Mouse (Mus musculus) E14TG2a.4 (cell line): ENCODE data around the gene Fbxl17.

Experiments used
- H3K27me3 ChIP-seq: 2 replicates; pipeline ENCODE4 v1.6.1; 2014; ENCODE audit warnings: low read length, control low read depth; ENCODE audit not compliant: insufficient read depth
- H3K36me3 ChIP-seq: 2 replicates; pipeline ENCODE4 v1.6.1; 2014; ENCODE audit warnings: low read length, control low read depth; ENCODE audit not compliant: insufficient read depth
- H3K4me1 ChIP-seq: replicated peaks from 2 replicates; pipeline ENCODE4 v1.6.1; 2014; ENCODE audit warnings: low read depth, low read length, control low read depth
- H3K4me3 ChIP-seq: replicated peaks from 2 replicates; pipeline ENCODE4 v1.5.1; 2014; ENCODE audit warnings: mild to moderate bottlenecking, low read length
- H3K9me3 ChIP-seq: 2 replicates; pipeline ENCODE4 v1.6.1; 2014; ENCODE audit warnings: low read length, control low read depth
- CTCF ChIP-seq: conservative IDR thresholded peaks from 2 replicates; pipeline ENCODE4 v1.5.1; 2014; ENCODE audit warnings: low read length
- NANOG ChIP-seq: IDR thresholded peaks from 2 replicates; pipeline ENCODE4 v1.6.1; 2014; ENCODE audit warnings: borderline replicate concordance, low read length, mixed read lengths
- POU5F1 ChIP-seq: IDR thresholded peaks from 2 replicates; pipeline ENCODE4 v1.6.1; 2014; ENCODE audit warnings: low read length, borderline replicate concordance

Gene Fbxl17

DNA sequence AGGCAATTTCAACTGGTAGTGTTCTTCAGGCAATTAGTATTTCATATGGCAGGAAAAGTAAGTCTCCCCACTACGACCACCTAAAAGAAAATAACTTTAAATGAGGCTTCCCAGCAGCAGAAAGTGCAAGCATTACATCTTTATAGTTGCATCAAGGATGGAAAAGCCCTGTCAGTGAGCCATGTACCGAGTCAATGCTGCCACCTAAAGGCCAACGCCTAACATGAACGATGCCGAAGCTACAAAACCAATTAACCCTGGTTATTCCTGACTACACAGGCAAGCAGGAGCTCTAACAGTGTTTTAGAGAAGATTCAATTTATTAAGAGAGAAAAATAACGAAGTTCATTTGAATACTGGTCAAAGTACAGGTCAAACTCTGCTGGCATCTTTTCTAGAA, 32.0 kb downstream of the Fbxl17 start:
- Histone ChIP-seq H3K9me3 (no peaks in the 10 kb centered on the region), H3K27me3 (no peaks in the 10 kb centered on the region), H3K4me1 (no peaks in the 10 kb centered on the region), H3K4me3 (no peak overlapping the region), H3K36me3 (no peaks in the 10 kb centered on the region; the same call in 1 of the 2 replicates)
- TF ChIP-seq CTCF, result peak; percentile 68
- no peak for TF ChIP-seq NANOG

DNA sequence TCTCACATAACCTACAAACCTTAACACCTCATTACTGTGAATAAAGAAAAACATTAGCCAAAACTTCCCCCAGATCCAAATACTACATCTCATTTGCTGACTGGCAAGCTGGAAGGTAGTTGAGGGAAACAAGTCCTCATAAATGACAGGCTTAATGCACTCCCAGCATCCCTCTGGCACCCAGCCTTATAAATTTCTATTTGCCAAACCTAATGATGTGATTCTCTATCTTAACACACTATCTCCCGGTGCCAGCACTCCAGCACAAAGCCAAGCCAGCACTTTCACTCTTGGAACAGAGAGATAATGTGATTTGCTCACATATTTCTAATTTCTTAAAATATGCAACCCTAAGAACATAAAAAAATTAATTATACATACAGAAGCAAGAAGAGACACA, 34.6 kb downstream of the Fbxl17 start:
- H3K9me3 ChIP-seq, result no peaks in the 10 kb centered on the region
- no peaks in the 10 kb centered on the region; the same call in 1 of the 2 replicates for H3K36me3 ChIP-seq
- no peaks in the 10 kb centered on the region for H3K27me3 ChIP-seq
- no peaks in the 10 kb centered on the region for H3K4me1 ChIP-seq
- TF ChIP-seq CTCF (no peak), NANOG (no peak), POU5F1 (no peak)
- no peak overlapping the region for H3K4me3 ChIP-seq

- no peaks in the 10 kb centered on the region for H3K9me3 ChIP-seq
- H3K4me3 ChIP-seq, result no peak overlapping the region
- TF ChIP-seq CTCF, result no peak
- TF ChIP-seq NANOG, result no peak
- no peak for TF ChIP-seq POU5F1
- no peaks in the 10 kb centered on the region for H3K27me3 ChIP-seq
- H3K36me3 ChIP-seq, result no peaks in the 10 kb centered on the region
- no peaks in the 10 kb centered on the region for H3K4me1 ChIP-seq
Measured at GRCm38 (mm10) chr17:63462512-63462911, 37.3 kb downstream of the Fbxl17 start.

DNA sequence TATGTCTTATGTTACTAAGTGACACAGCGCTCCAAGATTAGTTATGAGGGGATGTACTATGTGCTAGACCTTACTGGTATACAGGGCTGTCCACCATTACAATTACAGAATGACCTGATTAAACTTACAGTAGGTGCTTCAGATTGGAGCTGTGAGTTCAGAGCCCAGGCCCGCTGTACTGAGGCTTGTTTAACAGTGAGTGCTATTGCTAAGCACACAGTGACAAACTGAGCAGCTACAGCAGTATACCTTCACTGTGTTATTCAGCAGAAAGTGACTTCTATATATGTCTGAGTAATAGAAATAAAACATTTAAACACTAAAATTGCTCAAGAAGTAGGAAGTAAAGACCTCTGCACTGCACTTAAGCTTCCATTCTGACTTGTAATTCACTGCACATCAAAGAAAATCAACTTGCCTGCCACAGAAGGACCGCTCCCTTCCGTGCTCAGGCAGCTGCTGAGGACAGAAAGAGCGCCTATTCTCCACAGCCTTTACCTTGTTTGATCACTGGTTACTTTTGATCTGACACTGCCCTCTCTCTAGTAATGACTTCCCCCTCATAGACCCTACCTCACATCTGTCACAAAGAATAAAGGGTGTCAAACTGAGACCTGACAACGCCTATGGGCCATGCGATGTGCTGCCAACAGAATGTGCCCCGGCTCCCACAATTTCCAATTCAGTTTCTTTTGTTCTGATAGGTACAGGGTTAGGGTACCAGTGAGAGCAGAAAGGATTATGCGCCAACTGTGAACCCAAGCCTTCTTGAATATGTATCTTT, 39.9 kb downstream of the Fbxl17 start:
- H3K36me3 ChIP-seq, result no peaks in the 10 kb centered on the region
- no peak overlapping the region for H3K4me3 ChIP-seq
- no peaks in the 10 kb centered on the region for H3K27me3 ChIP-seq
- no peaks in the 10 kb centered on the region for H3K4me1 ChIP-seq
- TF ChIP-seq NANOG (no peak), POU5F1 (no peak), CTCF (no peak)
- H3K9me3 ChIP-seq, result no peaks in the 10 kb centered on the region

DNA sequence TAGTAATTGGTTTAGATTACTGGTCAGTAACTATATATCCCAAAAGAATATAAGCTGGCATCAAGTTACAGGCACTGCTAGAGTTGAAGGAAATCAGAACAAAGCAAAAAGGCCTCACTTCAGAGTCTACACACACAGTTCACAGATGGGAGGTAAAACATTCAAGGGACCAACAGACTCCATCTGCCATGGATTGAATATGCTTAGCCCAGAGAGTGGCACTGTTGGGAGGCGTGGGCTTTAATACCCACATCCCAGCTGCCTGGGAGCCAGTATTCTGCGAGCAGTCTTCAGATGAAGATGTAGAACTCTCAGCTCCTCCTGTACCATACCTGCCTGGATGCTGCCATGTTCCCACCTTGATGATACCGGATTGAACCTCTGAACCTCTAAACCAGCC, 41.8 kb downstream of the Fbxl17 start:
- Histone ChIP-seq H3K4me3 (no peak overlapping the region), H3K36me3 (no peaks in the 10 kb centered on the region), H3K27me3 (no peaks in the 10 kb centered on the region), H3K9me3 (no peaks in the 10 kb centered on the region), H3K4me1 (no peaks in the 10 kb centered on the region)
- no peak for TF ChIP-seq POU5F1
- no peak for TF ChIP-seq NANOG
- no peak for TF ChIP-seq CTCF

DNA sequence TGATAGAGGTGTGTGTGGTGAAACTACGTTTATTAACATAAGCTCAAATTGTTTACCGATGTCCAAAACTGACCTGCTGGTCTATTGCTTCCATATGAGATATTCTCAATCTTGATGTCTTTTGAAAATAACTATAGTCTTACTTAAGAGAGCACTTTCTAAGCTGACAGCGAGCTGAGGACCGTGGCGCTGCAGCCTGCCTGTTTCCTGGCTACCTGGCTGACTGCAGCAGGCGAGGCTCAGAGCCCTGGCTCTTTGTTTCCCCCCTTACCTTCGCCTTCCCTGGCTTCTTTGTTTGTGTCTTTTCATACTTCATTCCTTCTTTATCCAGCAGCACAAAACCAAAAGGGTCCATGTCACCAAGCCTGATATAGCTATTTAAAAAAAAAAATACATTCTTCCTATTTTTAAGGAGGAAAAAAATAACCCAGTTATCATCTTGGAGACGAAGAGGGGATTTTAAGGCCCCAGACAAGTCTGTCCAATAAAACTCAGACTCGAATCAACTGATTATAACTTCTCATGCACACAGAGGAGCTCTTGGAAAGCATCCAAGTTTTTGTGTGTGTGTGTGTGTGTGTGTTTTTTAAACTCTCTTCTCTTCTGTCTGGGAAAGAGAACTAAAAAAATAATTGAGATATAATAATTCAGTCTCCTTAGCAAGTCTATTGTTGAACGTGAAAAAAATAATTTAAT, 48.4 kb downstream of the Fbxl17 start:
- TF ChIP-seq NANOG (no peak), POU5F1 (no peak), CTCF (no peak)

DNA sequence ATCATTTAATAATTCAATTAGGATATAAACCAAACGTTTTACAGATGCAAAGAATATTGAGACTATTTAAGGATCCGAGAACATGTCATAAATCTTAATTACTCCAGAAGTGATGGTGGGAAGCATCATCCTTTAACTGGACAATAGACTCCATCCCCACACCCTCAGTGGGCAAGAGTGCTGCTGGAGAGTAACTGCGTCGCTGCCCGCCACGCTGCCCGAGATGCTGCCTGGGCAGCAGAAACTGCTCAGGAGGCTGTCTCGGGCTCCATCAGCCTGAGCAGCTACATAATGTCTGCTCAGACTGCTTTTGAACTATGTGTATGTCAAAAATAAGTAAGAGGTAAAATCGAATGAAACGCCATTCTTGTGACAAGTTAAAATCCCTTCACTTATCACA, 52.1 kb downstream of the Fbxl17 start:
- no peaks in the 10 kb centered on the region for H3K4me1 ChIP-seq
- no peaks in the 10 kb centered on the region for H3K9me3 ChIP-seq
- H3K4me3 ChIP-seq, result no peak overlapping the region
- TF ChIP-seq NANOG (no peak), POU5F1 (no peak), CTCF (no peak)
- H3K27me3 ChIP-seq, result no peaks in the 10 kb centered on the region
- no peaks in the 10 kb centered on the region for H3K36me3 ChIP-seq

More for the DNA sequence above, 48.4 kb downstream of the Fbxl17 start:
- Histone ChIP-seq H3K4me1 (no peaks in the 10 kb centered on the region), H3K36me3 (no peaks in the 10 kb centered on the region), H3K4me3 (no peak overlapping the region), H3K9me3 (no peaks in the 10 kb centered on the region), H3K27me3 (no peaks in the 10 kb centered on the region)

- no peak for TF ChIP-seq CTCF
- TF ChIP-seq POU5F1, result no peak
- no peak for TF ChIP-seq NANOG
- Histone ChIP-seq H3K4me3 (no peak overlapping the region), H3K27me3 (no peaks in the 10 kb centered on the region)
Measured at GRCm38 (mm10) chr17:63446971-63447679, 52.7 kb downstream of the Fbxl17 start.

More at GRCm38 (mm10) chr17:63446971-63447679, 52.7 kb downstream of the Fbxl17 start:
- no peaks in the 10 kb centered on the region for H3K4me1 ChIP-seq
- no peaks in the 10 kb centered on the region for H3K36me3 ChIP-seq
- no peaks in the 10 kb centered on the region for H3K9me3 ChIP-seq
